Mouse (Mus musculus) frontal cortex, adult 2 months (tissue): ENCODE data around the gene Ubxn2a. TPM values are rescaled to one million over a fixed set of nuclear protein-coding genes. Genes with fewer than 3 reads are reported as not detected.

Experiments
- DNase-seq, 2 experiments: peaks; one replicate each; pipeline ENCODE4 v3.0.0; 2022; ENCODE audit warnings: low spot score in 1 of 2; ENCODE audit errors: extremely low spot score in 1 of 2
- polyA plus RNA-seq: library from polyadenylated mRNA; depleted of rRNA; stranded (reverse); fragments of >200 nt; gene quantifications from 2 replicates; pipeline ENCODE4 v1.2.3, GENCODE M21; 2012; rRNA removed

Gene Ubxn2a
- polyA plus RNA-seq, 1 experiment, result 26.3 TPM

DNA sequence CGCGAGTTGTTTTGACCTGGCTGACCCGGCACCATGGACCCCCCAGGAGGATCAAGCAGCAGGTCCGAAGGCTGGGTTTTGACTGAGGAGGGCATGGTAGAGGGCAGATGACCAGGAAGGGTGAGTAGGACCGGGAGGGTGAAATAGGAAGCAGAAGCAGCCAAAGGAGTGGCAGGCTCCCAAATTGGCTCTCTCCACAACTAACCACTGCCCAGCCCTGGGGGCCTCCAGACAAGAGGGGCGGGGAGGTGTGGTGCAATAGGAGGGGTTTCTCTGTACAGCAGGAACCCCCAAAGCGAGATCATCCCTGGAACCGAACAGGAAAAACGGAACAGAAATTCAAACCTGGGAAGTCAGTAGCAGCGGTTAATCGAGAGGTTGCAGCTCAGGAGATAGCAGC, 66.8 kb downstream of the Ubxn2a start:
- no peak for DNase-seq

DNA sequence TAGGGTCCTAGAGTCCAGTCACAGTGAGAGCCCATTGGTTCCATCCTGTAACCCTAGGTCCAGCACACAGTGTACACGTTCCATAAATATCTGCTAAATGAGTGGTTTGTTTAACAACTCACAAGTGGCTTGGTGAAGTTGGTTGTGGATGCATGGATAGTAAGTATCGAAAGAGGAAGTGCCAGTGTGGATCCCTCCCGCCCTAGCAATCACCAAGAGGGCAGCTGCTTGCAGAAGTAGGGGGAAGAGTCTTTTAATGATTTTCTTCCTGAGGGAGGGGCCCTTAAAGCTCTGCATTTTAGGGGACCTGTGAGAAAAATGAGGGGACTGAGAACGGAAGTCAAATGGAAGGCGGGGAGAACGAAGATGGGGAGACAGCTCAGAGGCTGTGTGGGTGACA, 67.5 kb downstream of the Ubxn2a start:
- DNase-seq, result no peak

DNA sequence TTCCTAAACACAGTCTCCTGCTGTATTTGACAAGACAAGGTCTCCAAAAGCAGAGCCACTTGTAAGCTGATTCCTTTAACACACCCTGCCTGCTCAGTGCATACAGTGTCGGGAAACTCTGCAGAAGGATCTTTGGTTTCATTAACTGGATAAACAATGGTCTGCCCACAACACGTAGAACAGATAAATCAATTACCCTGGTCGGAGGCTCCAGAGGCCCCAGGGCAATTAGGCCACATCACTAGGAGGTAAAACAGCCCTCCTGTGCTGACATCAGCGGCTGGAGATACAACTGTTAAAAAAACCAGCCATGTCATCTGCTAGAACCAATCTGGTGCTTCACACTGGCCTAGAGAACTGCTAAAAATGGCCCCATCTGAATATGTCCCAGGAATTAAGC, 70.5 kb downstream of the Ubxn2a start:
- DNase-seq, result no peak

Other genes starting within 250 kb of the Ubxn2a start
- 3.9 and 5.1 TPM in 2 replicates for gene Fam228a, start 169.3 kb downstream of the Ubxn2a start, polyA plus RNA-seq
- 12.0 and 14.4 TPM in 2 replicates for gene Pfn4, start 138.7 kb downstream of the Ubxn2a start, polyA plus RNA-seq
- gene Fam228b, start 138.4 kb downstream of the Ubxn2a start, polyA plus RNA-seq, result 7.3 and 8.5 TPM in 2 replicates
- 94.2 and 94.4 TPM in 2 replicates for gene Sf3b6, start 90.2 kb downstream of the Ubxn2a start, polyA plus RNA-seq
- gene Fkbp1b, start 66.1 kb downstream of the Ubxn2a start, polyA plus RNA-seq, result 97.3 and 112 TPM in 2 replicates
- 9.5 and 10.8 TPM in 2 replicates for gene Wdcp, start 64.4 kb downstream of the Ubxn2a start, polyA plus RNA-seq
- gene Mfsd2b, start 33.3 kb downstream of the Ubxn2a start, polyA plus RNA-seq, result 2.4 and 2.6 TPM in 2 replicates
- 11.2 and 12.1 TPM in 2 replicates for gene Atad2b, start 9.6 kb upstream of the Ubxn2a start, polyA plus RNA-seq